Mouse (Mus musculus) E14TG2a.4 (cell line): ENCODE data around the gene Cnot8.

ENCODE experiments used
- CTCF ChIP-seq: conservative IDR thresholded peaks from 2 replicates; pipeline ENCODE4 v1.5.1; 2014; ENCODE audit warnings: low read length
- NANOG ChIP-seq: IDR thresholded peaks from 2 replicates; pipeline ENCODE4 v1.6.1; 2014; ENCODE audit warnings: borderline replicate concordance, low read length, mixed read lengths
- POU5F1 ChIP-seq: IDR thresholded peaks from 2 replicates; pipeline ENCODE4 v1.6.1; 2014; ENCODE audit warnings: low read length, borderline replicate concordance

DNA sequence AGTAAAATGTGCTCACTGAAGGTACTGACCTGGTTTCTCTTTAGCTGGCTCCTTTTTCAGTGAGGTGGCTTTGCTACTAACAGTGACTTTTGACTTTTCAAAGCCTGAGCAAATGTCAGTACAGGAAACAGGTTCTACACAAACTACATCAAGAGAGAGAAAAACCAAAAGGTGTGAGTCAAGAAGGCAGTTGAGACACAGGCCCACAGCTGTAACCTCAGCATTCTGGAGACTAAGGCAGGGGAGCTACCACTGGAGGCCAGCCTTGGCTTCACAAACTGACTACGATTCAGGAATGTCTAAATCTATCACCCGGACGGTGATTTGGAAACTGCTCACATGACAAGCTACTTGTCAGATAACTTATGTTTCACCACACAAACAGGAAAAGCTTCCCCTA lies 35.5 kb downstream of the Cnot8 start:
- TF ChIP-seq CTCF (no peak), POU5F1 (no peak), NANOG (no peak)
